Mouse (Mus musculus): ENCODE measurements at regions not wholly inside any gene's neighbourhood (a gene's known extent, or its start where the extent isn't known, plus 50 kb on each side); places are given as distances from the start of the nearest gene placed in this dataset.

DNA sequence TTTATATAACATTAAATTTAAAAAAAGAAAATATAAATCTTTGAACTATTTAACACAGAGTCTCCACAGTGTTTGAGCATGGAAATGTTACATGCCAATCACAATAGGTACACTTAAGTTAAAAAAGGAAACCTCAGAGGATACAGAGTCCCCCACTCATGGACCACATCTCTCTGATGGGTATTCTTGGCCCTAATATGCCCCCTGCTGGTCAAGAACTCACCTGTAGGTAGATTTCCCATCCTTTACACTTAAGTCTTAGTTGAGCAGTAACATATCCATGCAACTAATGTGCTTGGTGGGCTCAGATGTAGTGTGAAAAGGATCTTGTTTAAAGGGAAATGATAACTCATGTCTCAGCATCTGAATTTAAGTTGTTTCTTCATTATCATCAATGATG lies 1050.7 kb upstream of the Zfp386 start:
- in situ Hi-C loops (cut with MboI; ENCODE audit: low sequenced_read_pairs in 2 of 2, unreplicated experiment in 2 of 2), result no loop called here
- no peak for TF ChIP-seq CHD2 (IDR thresholded peaks at IDR 0.05; ENCODE audit: low read depth, low read length)
- no peak for TF ChIP-seq HCFC1 (IDR thresholded peaks at IDR 0.05; ENCODE audit: borderline replicate concordance, insufficient read depth, low read length)
- TF ChIP-seq ZNF384 (IDR thresholded peaks at IDR 0.05; ENCODE audit: low read depth, low read length), result no peak
- no peak for TF ChIP-seq MAFK (IDR thresholded peaks at IDR 0.05; ENCODE audit: insufficient read depth, low read depth, low read length)
- no peak for TF ChIP-seq ZC3H11A (IDR thresholded peaks at IDR 0.05; ENCODE audit: borderline replicate concordance, low read depth, low read length)

DNA sequence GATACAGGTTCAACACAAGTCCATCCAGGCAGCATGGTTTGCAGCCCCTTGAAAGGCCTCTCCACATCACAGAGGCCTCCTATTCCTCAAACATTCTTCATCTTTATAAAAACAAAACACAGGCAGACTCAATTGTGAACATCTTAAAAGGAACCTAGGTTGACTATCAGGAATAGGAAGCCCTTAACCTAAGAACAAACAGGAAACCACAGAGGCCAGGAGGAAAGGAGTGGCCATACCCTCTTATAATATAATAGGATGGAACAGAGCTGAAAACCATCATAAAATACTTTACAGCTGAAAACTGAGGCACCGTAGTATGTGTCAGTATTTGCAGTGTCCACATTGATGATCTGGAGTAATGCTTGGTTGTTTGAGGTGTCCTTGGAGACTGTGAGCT lies 1044.4 kb upstream of the Zfp386 start:
- no peak overlapping the region for H3K9ac ChIP-seq (ENCODE audit: insufficient read depth, low read depth, low read length, poor library complexity, severe bottlenecking)
- no peaks in the 10 kb centered on the region for H3K9me3 ChIP-seq (ENCODE audit: control insufficient read depth, insufficient read depth, low read depth, low read length)
- no peak overlapping the region for H3K27ac ChIP-seq (ENCODE audit: insufficient read depth, low read depth, low read length, poor library complexity, severe bottlenecking)
- no peaks in the 10 kb centered on the region for H3K4me1 ChIP-seq (ENCODE audit: control insufficient read depth in 2 of 2, insufficient read depth in 2 of 2, low read length in 2 of 2, poor library complexity in 1 of 2)
- H3K36me3 ChIP-seq (ENCODE audit: control insufficient read depth, insufficient read depth, low read length, poor library complexity, severe bottlenecking), result no peaks in the 10 kb centered on the region
- no peak overlapping the region for H3K4me3 ChIP-seq (ENCODE audit: insufficient read depth in 1 of 2, low read depth in 1 of 2, low read length in 2 of 2, poor library complexity in 1 of 2, severe bottlenecking in 1 of 2)
- TF ChIP-seq CHD2 (IDR thresholded peaks at IDR 0.05; ENCODE audit: low read depth, low read length) (no peak), ZC3H11A (IDR thresholded peaks at IDR 0.05; ENCODE audit: borderline replicate concordance, low read depth, low read length) (no peak), HCFC1 (IDR thresholded peaks at IDR 0.05; ENCODE audit: borderline replicate concordance, insufficient read depth, low read length) (no peak), MAFK (IDR thresholded peaks at IDR 0.05; ENCODE audit: insufficient read depth, low read depth, low read length) (no peak), ZNF384 (IDR thresholded peaks at IDR 0.05; ENCODE audit: low read depth, low read length) (no peak)
- no peak for DNase-seq (ENCODE audit: low read depth, low spot score)
- in situ Hi-C loops (cut with MboI; ENCODE audit: low sequenced_read_pairs in 2 of 2, unreplicated experiment in 2 of 2), result no loop called here

More for the DNA sequence above, 1050.7 kb upstream of the Zfp386 start:
- Histone ChIP-seq H3K9ac (ENCODE audit: insufficient read depth, low read depth, low read length, poor library complexity, severe bottlenecking) (no peak overlapping the region), H3K4me3 (ENCODE audit: insufficient read depth in 1 of 2, low read depth in 1 of 2, low read length in 2 of 2, poor library complexity in 1 of 2, severe bottlenecking in 1 of 2) (no peak overlapping the region), H3K4me1 (ENCODE audit: control insufficient read depth in 2 of 2, insufficient read depth in 2 of 2, low read length in 2 of 2, poor library complexity in 1 of 2) (no peaks in the 10 kb centered on the region), H3K27ac (ENCODE audit: insufficient read depth, low read depth, low read length, poor library complexity, severe bottlenecking) (no peak overlapping the region), H3K36me3 (ENCODE audit: control insufficient read depth, insufficient read depth, low read length, poor library complexity, severe bottlenecking) (no peaks in the 10 kb centered on the region), H3K9me3 (ENCODE audit: control insufficient read depth, insufficient read depth, low read depth, low read length) (no peaks in the 10 kb centered on the region)
- DNase-seq (ENCODE audit: low read depth, low spot score), result no peak

DNA sequence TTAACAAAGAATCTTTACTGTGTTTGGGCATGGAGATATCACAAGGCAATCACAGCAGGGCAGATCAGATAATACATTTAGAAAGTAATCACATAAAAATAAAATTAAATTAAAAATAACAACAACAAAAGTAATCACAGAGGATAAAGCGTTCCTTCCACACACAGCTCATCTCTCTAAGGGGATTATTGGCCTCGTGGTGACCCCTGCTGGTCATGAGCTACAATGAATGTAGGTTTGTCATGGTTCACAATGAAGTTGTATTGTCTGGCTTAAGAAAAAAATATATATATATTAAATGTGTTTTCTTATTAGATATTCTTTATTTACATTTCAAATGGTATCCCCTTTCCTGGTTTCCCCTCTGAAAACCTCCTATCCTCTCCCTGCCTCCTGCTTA lies 1039.1 kb upstream of the Zfp386 start:
- Histone ChIP-seq H3K27ac (ENCODE audit: insufficient read depth, low read depth, low read length, poor library complexity, severe bottlenecking) (no peak overlapping the region), H3K4me3 (ENCODE audit: insufficient read depth in 1 of 2, low read depth in 1 of 2, low read length in 2 of 2, poor library complexity in 1 of 2, severe bottlenecking in 1 of 2) (no peak overlapping the region), H3K4me1 (ENCODE audit: control insufficient read depth in 2 of 2, insufficient read depth in 2 of 2, low read length in 2 of 2, poor library complexity in 1 of 2) (no peaks in the 10 kb centered on the region), H3K9me3 (ENCODE audit: control insufficient read depth, insufficient read depth, low read depth, low read length) (no peaks in the 10 kb centered on the region), H3K9ac (ENCODE audit: insufficient read depth, low read depth, low read length, poor library complexity, severe bottlenecking) (no peak overlapping the region), H3K36me3 (ENCODE audit: control insufficient read depth, insufficient read depth, low read length, poor library complexity, severe bottlenecking) (no peaks in the 10 kb centered on the region)
- no peak for TF ChIP-seq HCFC1 (IDR thresholded peaks at IDR 0.05; ENCODE audit: borderline replicate concordance, insufficient read depth, low read length)
- no peak for TF ChIP-seq CHD2 (IDR thresholded peaks at IDR 0.05; ENCODE audit: low read depth, low read length)
- no peak for TF ChIP-seq ZC3H11A (IDR thresholded peaks at IDR 0.05; ENCODE audit: borderline replicate concordance, low read depth, low read length)
- no peak for TF ChIP-seq MAFK (IDR thresholded peaks at IDR 0.05; ENCODE audit: insufficient read depth, low read depth, low read length)
- no peak for TF ChIP-seq ZNF384 (IDR thresholded peaks at IDR 0.05; ENCODE audit: low read depth, low read length)
- no peak for DNase-seq (ENCODE audit: low read depth, low spot score)
- in situ Hi-C loops (cut with MboI; ENCODE audit: low sequenced_read_pairs in 2 of 2, unreplicated experiment in 2 of 2), result no loop called here

DNA sequence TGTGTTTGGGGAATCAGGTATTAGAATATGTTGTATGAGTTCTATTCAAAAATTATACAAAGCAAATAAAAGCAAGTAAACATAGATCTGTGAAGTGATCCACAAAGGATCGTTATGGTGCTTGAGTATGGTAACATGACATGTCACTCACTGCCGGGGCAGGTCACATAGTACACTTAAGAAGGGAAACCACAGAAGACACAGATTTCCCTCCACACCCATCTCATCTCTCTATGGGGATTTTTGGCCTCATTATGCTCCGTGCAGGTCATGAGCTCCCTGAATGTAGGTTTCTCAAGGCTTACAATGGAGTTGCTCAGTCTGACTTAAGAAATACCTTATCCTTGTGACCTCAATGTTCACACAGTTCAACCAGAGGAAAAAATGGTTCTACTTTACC lies 1034.8 kb upstream of the Zfp386 start:
- Histone ChIP-seq H3K9me3 (ENCODE audit: control insufficient read depth, insufficient read depth, low read depth, low read length) (no peaks in the 10 kb centered on the region), H3K9ac (ENCODE audit: insufficient read depth, low read depth, low read length, poor library complexity, severe bottlenecking) (no peak overlapping the region), H3K36me3 (ENCODE audit: control insufficient read depth, insufficient read depth, low read length, poor library complexity, severe bottlenecking) (no peaks in the 10 kb centered on the region), H3K4me3 (ENCODE audit: insufficient read depth in 1 of 2, low read depth in 1 of 2, low read length in 2 of 2, poor library complexity in 1 of 2, severe bottlenecking in 1 of 2) (no peak overlapping the region), H3K4me1 (ENCODE audit: control insufficient read depth in 2 of 2, insufficient read depth in 2 of 2, low read length in 2 of 2, poor library complexity in 1 of 2) (no peaks in the 10 kb centered on the region), H3K27ac (ENCODE audit: insufficient read depth, low read depth, low read length, poor library complexity, severe bottlenecking) (no peak overlapping the region)
- DNase-seq (ENCODE audit: low read depth, low spot score), result no peak
- in situ Hi-C loops (cut with MboI; ENCODE audit: low sequenced_read_pairs in 2 of 2, unreplicated experiment in 2 of 2), result no loop called here
- TF ChIP-seq ZC3H11A (IDR thresholded peaks at IDR 0.05; ENCODE audit: borderline replicate concordance, low read depth, low read length), result no peak
- TF ChIP-seq MAFK (IDR thresholded peaks at IDR 0.05; ENCODE audit: insufficient read depth, low read depth, low read length), result no peak
- no peak for TF ChIP-seq CHD2 (IDR thresholded peaks at IDR 0.05; ENCODE audit: low read depth, low read length)
- TF ChIP-seq ZNF384 (IDR thresholded peaks at IDR 0.05; ENCODE audit: low read depth, low read length), result no peak
- no peak for TF ChIP-seq HCFC1 (IDR thresholded peaks at IDR 0.05; ENCODE audit: borderline replicate concordance, insufficient read depth, low read length)

DNA sequence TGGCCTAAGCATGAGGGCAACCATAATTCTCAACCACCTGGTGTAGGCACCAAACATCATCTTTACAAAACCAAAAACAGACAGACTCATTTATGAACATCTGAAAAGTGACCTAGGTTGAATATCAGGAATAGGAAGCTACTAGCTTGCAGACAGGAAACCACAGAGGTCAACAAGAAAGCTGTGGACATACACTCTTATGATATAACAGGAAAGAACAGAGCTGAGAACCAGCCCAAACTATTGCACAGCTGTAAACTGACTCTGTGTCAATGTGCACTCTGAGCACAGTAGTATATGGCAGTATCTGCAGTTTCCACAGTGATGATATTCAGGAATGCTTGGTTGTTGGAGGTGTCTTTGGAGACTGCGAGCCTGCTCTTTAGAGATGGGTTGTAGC lies 1023.8 kb upstream of the Zfp386 start:
- H3K36me3 ChIP-seq (ENCODE audit: control insufficient read depth, insufficient read depth, low read length, poor library complexity, severe bottlenecking), result no peaks in the 10 kb centered on the region
- no peak overlapping the region for H3K4me3 ChIP-seq (ENCODE audit: insufficient read depth in 1 of 2, low read depth in 1 of 2, low read length in 2 of 2, poor library complexity in 1 of 2, severe bottlenecking in 1 of 2)
- H3K4me1 ChIP-seq (ENCODE audit: control insufficient read depth in 2 of 2, insufficient read depth in 2 of 2, low read length in 2 of 2, poor library complexity in 1 of 2), result no peaks in the 10 kb centered on the region
- in situ Hi-C loops (cut with MboI; ENCODE audit: low sequenced_read_pairs in 2 of 2, unreplicated experiment in 2 of 2), result no loop called here
- no peak overlapping the region for H3K9ac ChIP-seq (ENCODE audit: insufficient read depth, low read depth, low read length, poor library complexity, severe bottlenecking)
- no peak for DNase-seq (ENCODE audit: low read depth, low spot score)
- no peaks in the 10 kb centered on the region for H3K9me3 ChIP-seq (ENCODE audit: control insufficient read depth, insufficient read depth, low read depth, low read length)
- no peak for TF ChIP-seq ZNF384 (IDR thresholded peaks at IDR 0.05; ENCODE audit: low read depth, low read length)
- TF ChIP-seq CHD2 (IDR thresholded peaks at IDR 0.05; ENCODE audit: low read depth, low read length), result no peak
- no peak for TF ChIP-seq MAFK (IDR thresholded peaks at IDR 0.05; ENCODE audit: insufficient read depth, low read depth, low read length)
- no peak for TF ChIP-seq HCFC1 (IDR thresholded peaks at IDR 0.05; ENCODE audit: borderline replicate concordance, insufficient read depth, low read length)
- TF ChIP-seq ZC3H11A (IDR thresholded peaks at IDR 0.05; ENCODE audit: borderline replicate concordance, low read depth, low read length), result no peak
- H3K27ac ChIP-seq (ENCODE audit: insufficient read depth, low read depth, low read length, poor library complexity, severe bottlenecking), result no peak overlapping the region

All from ES-E14 (cell line).